Mouse (Mus musculus): ENCODE data around the gene Retreg1. TPM values are rescaled to one million over a fixed set of nuclear protein-coding genes. Genes with fewer than 3 reads are reported as not detected.

Retreg1 gene
- polyA plus RNA-seq, 2 experiments, result 0.75 to 1.6 TPM

DNA sequence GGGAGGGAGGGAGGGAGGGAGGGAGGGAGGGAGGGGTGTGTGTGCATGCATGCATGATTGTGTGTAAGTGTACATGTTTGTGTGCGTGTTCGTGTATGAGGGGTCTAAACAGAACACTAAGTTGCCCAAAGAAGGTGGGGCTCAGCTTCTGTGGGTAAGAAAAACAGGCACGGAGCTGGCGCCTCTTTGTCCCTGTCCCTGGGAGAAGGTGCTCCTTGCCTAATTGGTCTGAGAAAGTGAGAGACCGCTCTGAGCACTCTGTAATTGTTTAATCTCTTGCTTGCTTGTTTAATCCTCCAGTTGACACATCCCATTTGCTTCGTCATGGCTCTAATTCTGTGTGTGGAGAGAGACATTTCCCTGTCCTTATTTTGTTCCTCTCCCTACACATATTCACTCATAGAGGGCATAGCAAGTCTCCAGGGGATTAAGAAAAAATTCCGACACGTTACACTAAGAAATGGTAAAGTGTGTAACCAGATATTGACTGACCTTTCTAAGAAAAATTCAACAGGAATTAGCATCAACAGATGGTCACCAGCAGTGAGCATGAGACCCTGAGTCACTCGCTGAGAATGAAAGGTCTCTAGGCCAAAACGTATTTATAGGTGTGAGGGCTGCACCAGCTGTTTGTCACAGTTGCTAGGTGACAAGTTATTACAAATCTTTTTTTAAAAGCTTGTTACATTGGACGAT, 113.6 kb downstream of the Retreg1 start:
- TF ChIP-seq EP300 (IDR thresholded peaks at IDR 0.05; ENCODE audit: low read depth) (no peak), CTCF (IDR thresholded peaks at IDR 0.05; ENCODE audit: low read depth) (no peak)
- H3K4me2 ChIP-seq (ENCODE audit: low read depth), result no peak overlapping the region
- ATAC-seq (ENCODE audit: insufficient read depth) (no peak), DNase-seq (ENCODE audit: low read depth in 3 of 3, low spot score in 3 of 3) (no peak)
- H3K9me3 ChIP-seq (ENCODE audit: control insufficient read depth, low read length), result no peaks in the 10 kb centered on the region
- H3K9ac ChIP-seq (replicated peaks), result no peak overlapping the region
- H3K36me3 ChIP-seq (replicated peaks; ENCODE audit: control insufficient read depth, insufficient read depth, low read depth), result no peaks in the 10 kb centered on the region
- no peak overlapping the region for H3K27ac ChIP-seq
- 55% methylated on average over 11 of the region's 11 CpGs for WGBS (ENCODE audit: insufficient replicate concordance)
- H3K4me3 ChIP-seq (ENCODE audit: insufficient read depth in 1 of 2, low read depth in 2 of 2, low read length in 2 of 2), result no peak overlapping the region
- H3K27me3 ChIP-seq (ENCODE audit: control insufficient read depth, insufficient read depth, low read length), result no peaks in the 10 kb centered on the region
- no peaks in the 10 kb centered on the region for H3K4me1 ChIP-seq (replicated peaks; ENCODE audit: control insufficient read depth in 2 of 2, insufficient read depth in 2 of 2, low read length in 1 of 2)

DNA sequence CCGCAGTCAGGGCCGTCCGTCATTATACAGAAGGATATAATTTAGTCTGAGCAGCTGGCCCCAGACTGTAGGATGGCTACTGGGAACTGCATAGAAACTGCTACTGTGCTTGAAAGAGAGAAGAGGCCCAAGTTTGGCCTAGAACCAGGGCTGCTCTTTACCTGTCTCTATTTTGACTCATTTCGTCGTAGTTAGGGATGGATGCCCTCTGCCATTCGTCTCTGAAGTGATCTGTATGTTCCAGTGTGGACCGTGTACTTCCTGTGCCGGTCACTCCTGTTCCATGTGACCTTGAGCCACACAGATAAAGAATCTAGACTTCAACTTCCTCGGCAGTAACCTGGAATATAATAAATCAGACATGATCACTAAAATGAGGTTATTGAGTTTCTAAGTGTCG, 114.7 kb downstream of the Retreg1 start:
- Histone ChIP-seq H3K4me2 (ENCODE audit: low read depth) (no peak overlapping the region), H3K9ac (replicated peaks) (no peak overlapping the region), H3K27me3 (ENCODE audit: control insufficient read depth, insufficient read depth, low read length) (no peaks in the 10 kb centered on the region), H3K4me1 (replicated peaks; ENCODE audit: control insufficient read depth in 2 of 2, insufficient read depth in 2 of 2, low read length in 1 of 2) (no peaks in the 10 kb centered on the region), H3K36me3 (replicated peaks; ENCODE audit: control insufficient read depth, insufficient read depth, low read depth) (no peaks in the 10 kb centered on the region), H3K27ac (no peak overlapping the region), H3K9me3 (ENCODE audit: control insufficient read depth, low read length) (no peaks in the 10 kb centered on the region), H3K4me3 (ENCODE audit: insufficient read depth in 1 of 2, low read depth in 2 of 2, low read length in 2 of 2) (no peak overlapping the region)
- TF ChIP-seq EP300 (IDR thresholded peaks at IDR 0.05; ENCODE audit: low read depth), result no peak
- TF ChIP-seq CTCF (IDR thresholded peaks at IDR 0.05; ENCODE audit: low read depth), result no peak
- no peak for DNase-seq (ENCODE audit: low read depth in 3 of 3, low spot score in 3 of 3)
- ATAC-seq (ENCODE audit: insufficient read depth), result no peak
- 69% methylated on average over 10 of the region's 10 CpGs for WGBS (ENCODE audit: insufficient replicate concordance)

DNA sequence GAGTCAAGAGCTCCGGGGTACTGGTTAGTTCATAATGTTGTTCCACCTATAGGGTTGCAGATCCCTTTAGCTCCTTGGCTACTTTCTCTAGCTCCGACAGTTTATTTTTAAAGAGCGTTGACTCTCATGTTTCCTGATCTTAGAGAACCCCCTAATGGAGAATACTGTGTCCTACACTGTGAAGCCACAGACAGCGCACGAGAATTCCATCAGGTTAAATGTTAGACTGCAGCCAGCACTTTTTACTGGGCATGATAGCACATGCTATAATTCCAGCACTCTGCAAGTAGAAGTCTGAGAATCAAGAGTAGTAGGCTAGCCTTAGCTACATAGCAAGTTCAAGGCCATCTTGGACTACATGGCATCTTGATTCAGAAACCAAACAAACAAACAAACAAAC, 116.4 kb downstream of the Retreg1 start:
- DNase-seq (ENCODE audit: low read depth in 3 of 3, low spot score in 3 of 3) (no peak), ATAC-seq (ENCODE audit: insufficient read depth) (no peak)
- no peaks in the 10 kb centered on the region for H3K36me3 ChIP-seq (replicated peaks; ENCODE audit: control insufficient read depth, insufficient read depth, low read depth)

DNA sequence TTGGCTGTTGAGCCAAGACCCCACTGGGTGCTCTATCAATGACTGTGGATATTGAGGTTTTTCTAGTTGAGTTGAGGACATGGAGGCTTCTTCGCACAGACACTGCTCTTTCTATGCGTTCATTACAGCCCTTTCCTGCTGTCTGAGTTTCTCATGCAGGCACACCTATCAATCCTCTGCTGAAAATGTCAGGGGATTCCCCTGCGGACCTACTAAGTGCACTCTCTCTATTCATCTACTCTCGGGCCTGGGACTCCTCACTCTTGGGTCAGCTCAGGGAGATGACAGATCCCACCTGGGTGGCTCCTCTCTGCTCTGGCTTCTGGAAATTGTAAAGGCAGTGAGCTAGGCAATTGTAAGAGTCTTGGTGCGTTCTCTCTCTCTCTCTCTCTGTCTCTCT, 117.3 kb downstream of the Retreg1 start:
- H3K9ac ChIP-seq (replicated peaks), result no peak overlapping the region
- H3K27ac ChIP-seq, result no peak overlapping the region
- ATAC-seq (ENCODE audit: insufficient read depth) (no peak), DNase-seq (ENCODE audit: low read depth in 3 of 3, low spot score in 3 of 3) (no peak)
- no peaks in the 10 kb centered on the region for H3K4me1 ChIP-seq (replicated peaks; ENCODE audit: control insufficient read depth in 2 of 2, insufficient read depth in 2 of 2, low read length in 1 of 2)
- no peaks in the 10 kb centered on the region for H3K27me3 ChIP-seq (ENCODE audit: control insufficient read depth, insufficient read depth, low read length)
- no peaks in the 10 kb centered on the region for H3K9me3 ChIP-seq (ENCODE audit: control insufficient read depth, low read length)
- no peaks in the 10 kb centered on the region for H3K36me3 ChIP-seq (replicated peaks; ENCODE audit: control insufficient read depth, insufficient read depth, low read depth)
- H3K4me3 ChIP-seq (ENCODE audit: insufficient read depth in 1 of 2, low read depth in 2 of 2, low read length in 2 of 2), result no peak overlapping the region
- WGBS (ENCODE audit: insufficient replicate concordance), result 60% methylated on average over 5 of the region's 5 CpGs
- TF ChIP-seq CTCF (IDR thresholded peaks at IDR 0.05; ENCODE audit: low read depth) (no peak), EP300 (IDR thresholded peaks at IDR 0.05; ENCODE audit: low read depth) (no peak)
- H3K4me2 ChIP-seq (ENCODE audit: low read depth), result no peak overlapping the region

More for the DNA sequence above, 116.4 kb downstream of the Retreg1 start:
- Histone ChIP-seq H3K4me1 (replicated peaks; ENCODE audit: control insufficient read depth in 2 of 2, insufficient read depth in 2 of 2, low read length in 1 of 2) (no peaks in the 10 kb centered on the region), H3K4me2 (ENCODE audit: low read depth) (no peak overlapping the region), H3K9ac (replicated peaks) (no peak overlapping the region), H3K9me3 (ENCODE audit: control insufficient read depth, low read length) (no peaks in the 10 kb centered on the region), H3K27me3 (ENCODE audit: control insufficient read depth, insufficient read depth, low read length) (no peaks in the 10 kb centered on the region), H3K27ac (no peak overlapping the region), H3K4me3 (ENCODE audit: insufficient read depth in 1 of 2, low read depth in 2 of 2, low read length in 2 of 2) (no peak overlapping the region)
- 40% methylated on average over 5 of the region's 5 CpGs for WGBS (ENCODE audit: insufficient replicate concordance)
- TF ChIP-seq CTCF (IDR thresholded peaks at IDR 0.05; ENCODE audit: low read depth) (peak; percentile 21; the same call in 1 of the 2 replicates), EP300 (IDR thresholded peaks at IDR 0.05; ENCODE audit: low read depth) (no peak)

GRCm38 (mm10) chr15:25966220-25966774, 123.3 kb downstream of the Retreg1 start:
- Histone ChIP-seq H3K4me2 (ENCODE audit: low read depth) (no peak overlapping the region), H3K27ac (no peak overlapping the region), H3K9me3 (ENCODE audit: control insufficient read depth, low read length) (no peaks in the 10 kb centered on the region), H3K4me3 (ENCODE audit: insufficient read depth in 1 of 2, low read depth in 2 of 2, low read length in 2 of 2) (no peak overlapping the region), H3K9ac (replicated peaks) (no peak overlapping the region), H3K36me3 (replicated peaks; ENCODE audit: control insufficient read depth, insufficient read depth, low read depth) (no peaks in the 10 kb centered on the region), H3K27me3 (ENCODE audit: control insufficient read depth, insufficient read depth, low read length) (no peaks in the 10 kb centered on the region), H3K4me1 (replicated peaks; ENCODE audit: control insufficient read depth in 2 of 2, insufficient read depth in 2 of 2, low read length in 1 of 2) (no peaks in the 10 kb centered on the region)
- 41% methylated on average over 6 of the region's 6 CpGs for WGBS (ENCODE audit: insufficient replicate concordance)
- no peak for TF ChIP-seq CTCF (IDR thresholded peaks at IDR 0.05; ENCODE audit: low read depth)
- TF ChIP-seq EP300 (IDR thresholded peaks at IDR 0.05; ENCODE audit: low read depth), result no peak
- DNase-seq (ENCODE audit: low read depth in 3 of 3, low spot score in 3 of 3), result no peak
- ATAC-seq (ENCODE audit: insufficient read depth), result no peak

Measured in liver, embryonic 14.5 days (tissue).